Comparison of ENCODE assay signal across 23 mouse cellular contexts in genomic region chr2:68437216-68437615, GRCm38 (mm10).
"Had no signal": no experiment of that assay in that cellular context is flagged by ENCODE, and none has a peak within 500 bp of the region (broad histone marks: within the 10 kb centered on the region; RNA-seq: fewer than 3 reads in every experiment).

No protein-coding gene starts in this region.

- H3K27ac ChIP-seq: gastrocnemius, adult 2 months; hindbrain, embryonic 10.5 days; hindbrain, embryonic 12.5 days; hindbrain, embryonic 14.5 days; intestine, embryonic 15.5 days; layer of hippocampus, adult 2 months; left cerebral cortex, adult 2 months; limb, embryonic 10.5 days; limb, embryonic 12.5 days; liver, embryonic 13.5 days; liver, embryonic 15.5 days had no signal

- H3K36me3 ChIP-seq: hindbrain, embryonic 12.5 days; intestine, embryonic 15.5 days; limb, embryonic 12.5 days; liver, embryonic 13.5 days; liver, embryonic 15.5 days had no signal

- H3K9me3 ChIP-seq: hindbrain, embryonic 10.5 days; hindbrain, embryonic 12.5 days; intestine, embryonic 15.5 days; limb, embryonic 10.5 days; limb, embryonic 12.5 days; liver, embryonic 13.5 days; liver, embryonic 15.5 days had no signal

- H3K27me3 ChIP-seq: hindbrain, embryonic 12.5 days; intestine, embryonic 15.5 days; limb, embryonic 12.5 days had no signal

- H3K4me2 ChIP-seq: hindbrain, embryonic 12.5 days; hindbrain, embryonic 14.5 days; limb, embryonic 12.5 days; liver, embryonic 13.5 days; liver, embryonic 15.5 days had no signal

- H3K4me1 ChIP-seq: liver, embryonic 15.5 days had no signal

- ATAC-seq: forebrain, embryonic 16.5 days; hindbrain, embryonic 16.5 days; inflammation-experienced regulatory T-cells, adult 6 months had no signal

- DNase-seq: gastrocnemius, adult 2 months; gastrocnemius, postnatal 10 days; gastrocnemius, postnatal 25 days; heart, postnatal 36 days; kidney, adult 18-20 months; kidney, adult 8-10 months; kidney, postnatal 10 days; kidney, postnatal 25 days; kidney, postnatal 4 days; liver; liver, embryonic 13.5 days had no signal

- H3K9ac ChIP-seq: hindbrain, embryonic 12.5 days; hindbrain, embryonic 14.5 days; intestine, embryonic 15.5 days; limb, embryonic 12.5 days; liver, embryonic 13.5 days; liver, embryonic 15.5 days had no signal

- H3K4me3 ChIP-seq: gastrocnemius, adult 2 months; hindbrain, embryonic 10.5 days; hindbrain, embryonic 12.5 days; intestine, embryonic 15.5 days; layer of hippocampus, adult 2 months; left cerebral cortex, adult 2 months; limb, embryonic 10.5 days; limb, embryonic 12.5 days; liver, embryonic 13.5 days; liver, embryonic 15.5 days had no signal
